ENCODE assay signal across 8 mouse cellular contexts in genomic region chr3:145649852-145650202, GRCm38 (mm10). TPM values are rescaled to one million over a fixed set of nuclear protein-coding genes. Genes with fewer than 3 reads are reported as not detected.
A peak's percentile ranks its signal among the peaks of the same experiment; 100 is the strongest.
DNase-seq lines count a peak whose midpoint lies in the region; TF ChIP-seq lines count a peak whose summit lies in the region.

Gene Ccn1 (minus strand): TSS chr3:145649981.

- H3K4me1 ChIP-seq in E14TG2a.4 (replicated peaks; ENCODE audit: low read depth, low read length) = peaks cover 57% of the 10 kb centered on the region

- peaks cover 26% of the 10 kb centered on the region for H3K9me3 ChIP-seq in E14TG2a.4 (ENCODE audit: low read length)

- TF ChIP-seq CTCF in E14TG2a.4 (conservative IDR thresholded peaks at IDR 0.05; ENCODE audit: low read length) = no peak

- peaks cover 13% of the 10 kb centered on the region for H3K36me3 ChIP-seq in E14TG2a.4 (ENCODE audit: insufficient read depth, low read length)

- H3K27me3 ChIP-seq in E14TG2a.4 (ENCODE audit: insufficient read depth, low read length) = peaks cover 59% of the 10 kb centered on the region

- peak in 1 of 2 experiments; percentile 29 for DNase-seq in adrenal gland, postnatal 4 days (ENCODE audit: low spot score in 2 of 2)
- DNase-seq in frontal cortex, postnatal 10 days (ENCODE audit: low spot score in 2 of 2) = peak; percentile 55 to 65
- DNase-seq in heart, postnatal 4 days = peak; percentile 94
- peak; percentile 32 to 40 for DNase-seq in left cerebral cortex, adult 8-10 months (ENCODE audit: low spot score in 2 of 2)
- DNase-seq in lung, postnatal 4 days = peak; percentile 91 to 95
- peak; percentile 63 for DNase-seq in right cerebral cortex, postnatal 4 days
- DNase-seq in spleen, adult 12 weeks (ENCODE audit: low spot score) = no peak

- peak within 1 kb of the TSS; percentile 80 for H3K4me3 ChIP-seq in E14TG2a.4 (replicated peaks; ENCODE audit: low read length)

RNA-seq across cellular contexts. Expression of gene Ccn1, which starts in this region (rescaled TPM):
- 10 to 100 TPM; 13.3 to 13.7 TPM for total RNA-seq in adrenal gland, postnatal 4 days (2021)
- total RNA-seq in heart, postnatal 4 days (2021) = 10 to 100 TPM; 50.7 to 73.3 TPM
- 10 to 100 TPM in 1 of 4 experiments, 1 to 10 TPM in 3; 3.6 to 11.7 (median 5.4) TPM for total RNA-seq in left cerebral cortex, adult 8-10 months (2022)
